Mouse (Mus musculus): Measurements from ENCODE around the gene Psenen.

GRCm38 (mm10) chr7:30540572-30540971 lies 22.9 kb downstream of the Psenen start:
- TF ChIP-seq CTCF (IDR thresholded peaks at IDR 0.05; ENCODE audit: low read depth) (no peak), EP300 (IDR thresholded peaks at IDR 0.05; ENCODE audit: low read depth) (no peak)

Data from liver, embryonic 14.5 days (tissue).